Mouse (Mus musculus) limb, embryonic 13.5 days (tissue): Measurements from ENCODE around the gene Tnfrsf12a. TPM values are rescaled to one million over a fixed set of nuclear protein-coding genes. Genes with fewer than 3 reads are reported as not detected.

Source experiments
- ATAC-seq: fragments of 200-750 bp; cut with Nextera tagmentation; 2 replicates; pipeline ENCODE4 v1.8.0; 2017; ENCODE audit warnings: low read depth, moderate number of reproducible peaks, moderate TSS enrichment; ENCODE audit not compliant: low FRiP score
- H3K27ac ChIP-seq: fragments of 300-500 bp; sonication (generic); 2 replicates; pipeline ENCODE4 v1.5.1; 2015; ENCODE audit warnings: inconsistent platforms, mild to moderate bottlenecking, moderate library complexity
- H3K27me3 ChIP-seq: fragments of 300-500 bp; sonication (generic); 2 replicates; pipeline ENCODE4 v1.6.1; 2015; ENCODE audit warnings: mild to moderate bottlenecking, inconsistent platforms
- H3K36me3 ChIP-seq: fragments of 300-500 bp; sonication (generic); 2 replicates; pipeline ENCODE4 v1.6.1; 2015; ENCODE audit warnings: inconsistent platforms, mild to moderate bottlenecking, moderate library complexity
- H3K4me1 ChIP-seq: fragments of 300-500 bp; sonication (generic); 2 replicates; pipeline ENCODE4 v1.6.1; 2015; ENCODE audit warnings: inconsistent platforms
- H3K4me2 ChIP-seq: fragments of 300-500 bp; sonication (generic); replicated peaks from 2 replicates; pipeline ENCODE4 v1.6.1; 2015; ENCODE audit warnings: inconsistent platforms, mild to moderate bottlenecking, moderate library complexity
- H3K4me3 ChIP-seq: fragments of 300-500 bp; sonication (generic); 2 replicates; pipeline ENCODE4 v1.5.1; 2015; ENCODE audit warnings: moderate library complexity, mild to moderate bottlenecking, inconsistent platforms
- H3K9ac ChIP-seq: fragments of 300-500 bp; sonication (generic); 2 replicates; pipeline ENCODE4 v1.6.1; 2015; ENCODE audit warnings: mild to moderate bottlenecking, inconsistent platforms
- H3K9me3 ChIP-seq: fragments of 300-500 bp; sonication (generic); 2 replicates; pipeline ENCODE4 v1.6.1; 2016; ENCODE audit warnings: inconsistent platforms
- WGBS: fragments of 180-500 bp; shearing (Covaris S2); methylation state at CpG from one replicate; pipeline ENCODE4 v1.1.7; 2015; 5-methylcytosine and 5-hydroxymethylcytosine counted together
- polyA plus RNA-seq: library from polyadenylated mRNA; unstranded; fragments of >200 nt; fragmentation: Nextera tagmentation; extraction: Ambion mirVana; gene quantifications from 2 replicates; pipeline ENCODE4 v1.2.1, GENCODE M21; 2015

Gene Tnfrsf12a
- polyA plus RNA-seq, 1 experiment from 2014 or later, result 15.4 TPM

- Histone ChIP-seq H3K27ac (no peak within 1 kb of the TSS), H3K4me2 (peak within 1 kb of the TSS; percentile 58), H3K27me3 (peaks cover 86% of the 10 kb centered on the region), H3K9me3 (no peaks in the 10 kb centered on the region), H3K4me3 (peak within 1 kb of the TSS; percentile 35), H3K4me1 (peaks cover 57% of the 10 kb centered on the region), H3K36me3 (no peaks in the 10 kb centered on the region), H3K9ac (no peak within 1 kb of the TSS; the same call in 1 of the 2 replicates)
- 2% methylated on average over 38 of the region's 38 CpGs for WGBS
- ATAC-seq, result no peak
Measured at GRCm38 (mm10) chr17:23679127-23679835, 2.0 kb upstream of the Tnfrsf12a start, which contains the start of gene Cldn6. TSS of gene Cldn6 (plus strand) at chr17:23679249.

DNA sequence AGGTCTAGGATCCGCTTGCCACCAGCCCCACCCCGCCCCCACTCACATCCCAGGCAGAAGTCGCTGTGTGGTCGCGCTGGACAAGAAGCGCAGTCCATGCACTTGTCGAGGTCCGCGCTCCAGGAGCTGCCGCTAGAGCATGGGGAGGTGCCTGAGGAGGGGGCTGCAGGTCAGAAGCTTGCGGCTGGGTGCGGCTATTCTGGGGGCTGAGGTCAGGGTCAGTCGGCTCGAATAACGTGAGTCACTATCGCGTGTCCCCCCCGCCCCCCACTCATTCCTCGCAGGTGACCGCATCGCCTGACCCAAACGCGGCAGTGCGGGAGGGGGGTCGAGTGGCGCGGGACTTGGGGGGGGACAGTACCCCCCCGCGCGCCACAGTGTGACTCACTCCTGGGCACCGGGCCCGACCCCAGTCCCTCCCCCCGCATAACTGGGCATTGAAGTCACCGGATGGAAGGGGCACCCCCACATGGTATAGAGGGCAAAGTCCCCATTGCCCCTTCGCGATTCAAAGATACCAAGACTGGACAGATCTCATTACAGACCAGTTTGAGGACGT is 716 bp downstream of the Tnfrsf12a start:
- WGBS, result 1% methylated on average over 37 of the region's 37 CpGs
- H3K27ac ChIP-seq, result no peak overlapping the region
- ATAC-seq, result no peak
- H3K4me1 ChIP-seq, result peaks cover 48% of the 10 kb centered on the region
- peak overlapping the region; percentile 65 for H3K4me3 ChIP-seq
- peak overlapping the region; percentile 95 for H3K4me2 ChIP-seq
- H3K9ac ChIP-seq, result peak overlapping the region; percentile 67
- no peaks in the 10 kb centered on the region for H3K9me3 ChIP-seq
- H3K27me3 ChIP-seq, result peaks cover 58% of the 10 kb centered on the region
- H3K36me3 ChIP-seq, result no peaks in the 10 kb centered on the region

GRCm38 (mm10) chr17:23675564-23676281 is 1.5 kb downstream of the Tnfrsf12a start:
- no peak for ATAC-seq
- H3K4me3 ChIP-seq, result peak overlapping the region; percentile 65
- peaks cover 50% of the 10 kb centered on the region for H3K27me3 ChIP-seq
- H3K4me2 ChIP-seq, result peak overlapping the region; percentile 95
- H3K9me3 ChIP-seq, result no peaks in the 10 kb centered on the region
- peaks cover 48% of the 10 kb centered on the region for H3K4me1 ChIP-seq
- no peak overlapping the region for H3K27ac ChIP-seq
- H3K9ac ChIP-seq, result peak overlapping the region; percentile 67
- H3K36me3 ChIP-seq, result no peaks in the 10 kb centered on the region
- WGBS, result 10% methylated on average over 15 of the region's 15 CpGs

- H3K4me2 ChIP-seq, result peak overlapping the region; percentile 95
- H3K36me3 ChIP-seq, result peaks cover 6% of the 10 kb centered on the region
- no peak overlapping the region for H3K27ac ChIP-seq
- peaks cover 44% of the 10 kb centered on the region for H3K27me3 ChIP-seq
- H3K9ac ChIP-seq, result peak overlapping the region; percentile 72; the same call in 1 of the 2 replicates
- ATAC-seq, result no peak
- no peaks in the 10 kb centered on the region for H3K9me3 ChIP-seq
- peaks cover 48% of the 10 kb centered on the region for H3K4me1 ChIP-seq
- peak overlapping the region; percentile 65 for H3K4me3 ChIP-seq
- 26% methylated on average over 5 of the region's 5 CpGs for WGBS
Measured at GRCm38 (mm10) chr17:23675127-23675526, 2.1 kb downstream of the Tnfrsf12a start.

DNA sequence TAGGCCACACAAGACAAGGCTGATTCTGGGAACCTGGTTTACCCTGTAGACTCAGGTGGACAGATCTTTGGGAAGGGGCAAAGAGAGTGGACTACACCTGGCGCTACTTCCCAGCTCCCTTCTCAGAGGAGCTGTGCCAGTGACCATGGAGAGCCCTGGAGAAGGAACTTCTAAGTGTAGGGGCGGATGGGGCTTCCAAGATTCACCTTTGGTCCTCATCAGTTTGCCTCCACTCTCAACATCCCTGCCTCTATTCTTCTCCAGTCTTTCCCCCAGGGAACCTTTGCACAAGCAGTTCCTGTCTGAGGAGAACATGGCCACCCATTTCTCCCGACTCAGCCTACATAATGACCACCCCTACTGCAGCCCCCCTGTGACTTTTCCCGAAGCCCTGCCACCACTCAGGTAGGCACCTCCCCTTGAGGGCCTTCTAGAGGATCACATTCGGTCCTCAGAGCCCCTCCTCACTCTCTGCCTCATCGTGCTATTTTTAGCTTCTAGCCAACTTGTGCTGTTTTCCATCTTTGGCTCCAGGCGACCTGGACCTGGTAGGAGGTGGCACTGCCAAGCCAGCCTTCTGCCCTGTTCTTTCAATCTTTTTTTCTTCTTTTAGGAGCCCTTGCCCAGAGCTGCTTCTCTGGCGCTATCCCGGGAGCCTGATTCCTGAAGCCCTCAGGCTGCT is 2.9 kb downstream of the Tnfrsf12a start:
- Histone ChIP-seq H3K9ac (peak overlapping the region; percentile 72), H3K27me3 (peaks cover 37% of the 10 kb centered on the region), H3K9me3 (no peaks in the 10 kb centered on the region), H3K36me3 (peaks cover 13% of the 10 kb centered on the region), H3K27ac (no peak overlapping the region), H3K4me3 (peak overlapping the region; percentile 65), H3K4me2 (peak overlapping the region; percentile 95), H3K4me1 (peaks cover 44% of the 10 kb centered on the region)
- 35% methylated on average over 9 of the region's 9 CpGs for whole genome bisulfite sequencing
- ATAC-seq, result no peak

DNA sequence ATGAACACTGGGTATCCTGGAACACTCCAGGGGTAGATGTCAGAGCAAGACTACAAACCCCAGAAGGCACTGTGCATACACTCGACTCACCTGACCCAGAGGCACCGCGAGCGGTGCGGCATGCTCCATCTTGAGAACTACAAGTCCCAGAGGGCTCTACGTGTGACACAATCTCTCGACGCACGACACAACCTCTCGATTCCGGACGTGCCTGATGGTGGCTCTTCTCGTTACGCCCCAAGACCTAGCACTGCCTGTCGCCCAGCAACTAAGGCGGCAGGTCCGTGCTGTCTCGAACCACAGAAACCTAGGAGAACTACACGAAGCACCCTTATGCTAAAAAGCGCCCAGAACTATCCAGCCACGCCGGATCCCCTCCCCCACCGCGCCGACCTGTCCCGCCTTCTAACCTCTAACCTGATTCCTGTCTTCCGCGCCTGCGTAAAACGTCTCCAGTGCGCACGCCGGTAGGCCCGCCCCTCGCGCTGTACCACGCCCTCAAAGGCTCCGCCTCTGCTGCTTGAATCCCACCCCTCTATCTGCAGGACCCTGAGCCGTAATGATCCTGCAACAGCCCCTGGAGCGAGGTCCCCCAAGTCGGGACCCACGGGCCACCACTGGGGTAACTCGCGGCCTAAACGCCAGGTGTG is 3.7 kb downstream of the Tnfrsf12a start, which contains the start of the genes Hcfc1r1 and Thoc6:
TSS of gene Hcfc1r1 (plus strand) at position 173 of the 650 bp plus-strand sequence.
TSS of gene Thoc6 (minus strand) at position 459 of the 650 bp plus-strand sequence.
- Histone ChIP-seq H3K36me3 (peaks cover 21% of the 10 kb centered on the region), H3K9me3 (no peaks in the 10 kb centered on the region), H3K9ac (peak within 1 kb of the TSS; percentile 72), H3K4me3 (peak within 1 kb of the TSS; percentile 65), H3K27me3 (peaks cover 28% of the 10 kb centered on the region), H3K27ac (peak within 1 kb of the TSS; percentile 69; the same call in 1 of the 2 replicates), H3K4me1 (peaks cover 39% of the 10 kb centered on the region), H3K4me2 (peak within 1 kb of the TSS; percentile 95)
- WGBS, result 0% methylated on average over 45 of the region's 45 CpGs
- ATAC-seq, result peak; percentile 94

DNA sequence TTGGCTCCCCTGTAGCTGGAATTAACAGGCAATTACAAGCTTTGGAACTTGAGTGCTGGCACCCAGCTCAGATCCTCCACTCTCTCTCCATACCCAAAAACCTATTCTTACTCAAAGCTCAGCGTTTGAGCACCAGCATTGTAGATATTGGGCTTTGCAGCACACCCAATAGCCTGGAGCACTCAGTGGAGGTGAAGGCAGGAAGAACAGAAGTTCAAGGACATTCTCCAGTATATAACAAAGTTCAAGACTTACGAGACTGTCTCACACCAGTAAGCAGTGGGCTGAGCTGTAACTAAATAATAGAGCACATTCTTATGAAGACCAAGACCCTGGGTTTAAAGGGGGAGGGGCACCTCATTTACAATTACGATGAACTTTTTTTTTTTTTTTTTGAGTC is 4.5 kb downstream of the Tnfrsf12a start:
- Histone ChIP-seq H3K36me3 (peaks cover 28% of the 10 kb centered on the region), H3K9me3 (no peaks in the 10 kb centered on the region), H3K9ac (peak overlapping the region; percentile 72; the same call in 1 of the 2 replicates), H3K4me1 (peaks cover 39% of the 10 kb centered on the region), H3K27ac (no peak overlapping the region), H3K4me2 (peak overlapping the region; percentile 95), H3K27me3 (peaks cover 24% of the 10 kb centered on the region), H3K4me3 (peak overlapping the region; percentile 65)
- 57% methylated on average over 3 of the region's 3 CpGs for WGBS
- ATAC-seq, result no peak

- H3K36me3 ChIP-seq, result peaks cover 41% of the 10 kb centered on the region
- H3K9ac ChIP-seq, result no peak overlapping the region
- WGBS, result 99% methylated on average over 3 of the region's 3 CpGs
- peaks cover 21% of the 10 kb centered on the region for H3K27me3 ChIP-seq
- peaks cover 31% of the 10 kb centered on the region for H3K4me1 ChIP-seq
- H3K27ac ChIP-seq, result no peak overlapping the region
- no peaks in the 10 kb centered on the region for H3K9me3 ChIP-seq
- H3K4me3 ChIP-seq, result no peak overlapping the region
- no peak for ATAC-seq
- H3K4me2 ChIP-seq, result no peak overlapping the region
Measured at GRCm38 (mm10) chr17:23671519-23671918, 5.7 kb downstream of the Tnfrsf12a start.

GRCm38 (mm10) chr17:23670516-23671074 is 6.7 kb downstream of the Tnfrsf12a start:
- Histone ChIP-seq H3K9ac (no peak overlapping the region), H3K4me2 (no peak overlapping the region), H3K4me3 (no peak overlapping the region), H3K4me1 (peaks cover 22% of the 10 kb centered on the region), H3K27me3 (peaks cover 12% of the 10 kb centered on the region), H3K27ac (no peak overlapping the region), H3K36me3 (peaks cover 44% of the 10 kb centered on the region), H3K9me3 (no peaks in the 10 kb centered on the region)
- ATAC-seq, result no peak
- 85% methylated on average over 7 of the region's 7 CpGs for WGBS

DNA sequence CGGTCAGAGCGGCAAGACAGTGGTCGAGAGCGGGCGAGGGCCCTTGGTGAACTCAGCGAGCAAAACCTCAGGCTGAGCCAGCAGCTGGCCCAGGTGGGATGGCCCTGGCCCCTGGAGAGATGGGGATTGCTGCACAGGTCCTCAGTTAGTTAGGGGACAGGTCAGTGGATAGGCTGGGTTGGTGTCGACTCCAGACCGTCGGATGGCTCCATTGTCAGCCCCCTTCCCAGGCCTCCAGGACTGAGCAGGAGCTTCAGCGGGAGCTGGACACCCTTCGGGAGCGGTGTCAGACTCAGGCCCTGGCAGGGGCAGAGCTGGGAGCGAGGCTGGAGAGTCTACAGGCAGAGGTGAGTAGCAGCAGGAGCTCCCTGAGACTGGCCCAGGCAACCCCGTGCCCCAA is 11.8 kb downstream of the Tnfrsf12a start:
- Histone ChIP-seq H3K4me3 (no peak overlapping the region), H3K9me3 (no peaks in the 10 kb centered on the region), H3K27me3 (peaks cover 29% of the 10 kb centered on the region), H3K27ac (no peak overlapping the region), H3K9ac (peak overlapping the region; percentile 51; the same call in 1 of the 2 replicates), H3K4me2 (no peak overlapping the region), H3K36me3 (peaks cover 42% of the 10 kb centered on the region), H3K4me1 (0 out of 2 replicates have a peak, but pooled peaks cover 6% of the 10 kb centered on the region)
- no peak for ATAC-seq
- WGBS, result 77% methylated on average over 14 of the region's 14 CpGs

DNA sequence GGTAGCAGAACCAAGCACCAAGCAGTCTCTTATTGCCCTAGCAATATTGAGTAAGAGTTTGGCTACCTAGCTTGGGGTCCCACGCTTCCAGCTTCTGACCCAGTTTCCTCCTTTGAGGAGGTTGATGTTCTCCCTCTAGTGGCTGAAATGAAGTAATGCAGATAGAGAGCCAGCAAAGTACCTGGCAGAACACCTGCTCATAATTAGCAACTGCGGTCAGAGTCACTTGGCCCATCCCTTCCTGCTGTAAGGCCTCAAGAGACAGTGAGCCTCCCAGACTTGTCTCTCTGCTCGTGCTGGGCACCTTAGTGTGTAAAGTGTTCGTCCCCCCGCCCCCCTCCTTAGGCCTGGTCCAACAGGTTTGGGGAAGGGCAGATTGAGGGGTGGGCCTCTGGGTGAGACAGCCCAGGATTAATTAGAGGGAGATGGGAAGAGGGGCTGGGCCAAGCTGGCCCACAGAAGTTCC is 12.7 kb downstream of the Tnfrsf12a start:
- H3K27ac ChIP-seq, result no peak overlapping the region

More for the DNA sequence above, 12.7 kb downstream of the Tnfrsf12a start:
- no peak overlapping the region for H3K9ac ChIP-seq
- H3K9me3 ChIP-seq, result no peaks in the 10 kb centered on the region
- WGBS, result 10% methylated on average over 5 of the region's 5 CpGs
- peaks cover 33% of the 10 kb centered on the region for H3K36me3 ChIP-seq
- no peak overlapping the region for H3K4me3 ChIP-seq
- 0 out of 2 replicates have a peak, but pooled peaks cover 9% of the 10 kb centered on the region for H3K4me1 ChIP-seq
- H3K27me3 ChIP-seq, result peaks cover 38% of the 10 kb centered on the region
- peak; percentile 18; the same call in 1 of the 2 replicates for ATAC-seq
- no peak overlapping the region for H3K4me2 ChIP-seq
